Mouse (Mus musculus) effector memory CD4-positive, alpha-beta T cell, adult 5 months (primary cell): ENCODE data around the gene Sfn. TPM values are rescaled to one million over a fixed set of nuclear protein-coding genes. Genes with fewer than 3 reads are reported as not detected.

Source experiments
- polyA plus RNA-seq: library from polyadenylated mRNA; unstranded; fragments of 100-300 nt; shearing (Covaris generic); gene quantifications from one replicate; pipeline ENCODE4 v1.2.1, GENCODE M21; 2017

Gene Sfn
- 26.5 TPM for polyA plus RNA-seq

DNA sequence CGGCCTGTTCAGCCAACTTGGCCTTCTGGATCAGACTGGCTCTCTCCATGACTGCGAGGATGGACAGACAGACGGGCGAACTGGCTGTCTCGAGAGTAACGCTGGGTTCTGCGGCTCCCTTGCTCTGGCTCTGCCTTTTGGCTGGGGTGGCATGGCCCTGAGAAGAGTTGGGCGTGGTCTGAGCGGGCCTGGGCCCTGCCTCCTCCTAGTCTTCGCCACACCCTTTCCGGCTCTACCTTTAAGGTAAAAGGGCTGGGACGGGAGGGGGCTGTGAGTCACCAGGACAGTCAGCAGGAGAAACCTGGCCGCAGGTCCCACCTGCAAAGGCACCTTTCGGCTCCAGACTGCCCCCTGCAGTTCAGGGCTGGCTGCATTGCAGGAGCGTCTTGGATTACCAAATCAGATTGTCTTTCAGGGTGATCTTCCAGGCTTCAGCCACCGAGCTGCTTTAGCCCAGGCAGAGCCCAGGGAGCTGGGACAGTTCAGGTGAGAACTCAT lies at the start of gene Sfn:
Gene Sfn (minus strand): TSS at position 448 of the 498 bp plus-strand sequence.

DNA sequence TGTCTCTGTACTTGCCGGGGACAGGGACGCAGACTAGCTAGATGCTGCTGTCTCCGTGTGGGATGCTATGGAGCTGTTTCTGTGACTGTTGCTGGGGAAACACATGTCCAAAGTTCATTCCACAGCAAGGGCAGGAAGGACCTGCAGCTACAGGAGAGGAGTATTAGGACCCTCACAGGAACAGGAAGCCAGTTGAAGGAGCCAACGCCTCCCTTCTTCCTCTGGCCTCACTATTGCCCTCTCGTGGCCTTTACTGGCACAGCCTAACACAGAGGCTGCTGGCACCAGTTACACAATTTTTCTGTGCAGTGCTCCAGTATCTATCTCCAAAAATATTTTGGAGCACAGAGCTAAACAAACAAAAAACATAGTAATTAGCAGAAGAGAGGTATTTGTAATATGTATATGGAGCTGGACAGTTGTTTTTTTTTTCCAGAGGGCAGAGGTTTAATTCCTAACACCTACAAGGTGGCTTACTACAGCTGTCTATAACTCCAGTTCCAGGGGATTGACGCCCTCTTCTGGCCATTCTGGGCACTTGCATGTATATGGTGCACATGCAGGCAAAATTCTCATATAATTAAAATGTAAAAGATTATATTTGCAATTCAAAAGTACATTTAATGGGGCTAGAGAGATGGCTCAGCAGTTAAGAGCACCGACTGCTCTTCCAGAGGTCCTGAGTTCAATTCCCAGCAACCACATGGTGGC lies 48.2 kb upstream of the Sfn start, which contains the start of gene Zdhhc18:
Gene Zdhhc18 (minus strand): TSS at position 166 of the 711 bp plus-strand sequence.

DNA sequence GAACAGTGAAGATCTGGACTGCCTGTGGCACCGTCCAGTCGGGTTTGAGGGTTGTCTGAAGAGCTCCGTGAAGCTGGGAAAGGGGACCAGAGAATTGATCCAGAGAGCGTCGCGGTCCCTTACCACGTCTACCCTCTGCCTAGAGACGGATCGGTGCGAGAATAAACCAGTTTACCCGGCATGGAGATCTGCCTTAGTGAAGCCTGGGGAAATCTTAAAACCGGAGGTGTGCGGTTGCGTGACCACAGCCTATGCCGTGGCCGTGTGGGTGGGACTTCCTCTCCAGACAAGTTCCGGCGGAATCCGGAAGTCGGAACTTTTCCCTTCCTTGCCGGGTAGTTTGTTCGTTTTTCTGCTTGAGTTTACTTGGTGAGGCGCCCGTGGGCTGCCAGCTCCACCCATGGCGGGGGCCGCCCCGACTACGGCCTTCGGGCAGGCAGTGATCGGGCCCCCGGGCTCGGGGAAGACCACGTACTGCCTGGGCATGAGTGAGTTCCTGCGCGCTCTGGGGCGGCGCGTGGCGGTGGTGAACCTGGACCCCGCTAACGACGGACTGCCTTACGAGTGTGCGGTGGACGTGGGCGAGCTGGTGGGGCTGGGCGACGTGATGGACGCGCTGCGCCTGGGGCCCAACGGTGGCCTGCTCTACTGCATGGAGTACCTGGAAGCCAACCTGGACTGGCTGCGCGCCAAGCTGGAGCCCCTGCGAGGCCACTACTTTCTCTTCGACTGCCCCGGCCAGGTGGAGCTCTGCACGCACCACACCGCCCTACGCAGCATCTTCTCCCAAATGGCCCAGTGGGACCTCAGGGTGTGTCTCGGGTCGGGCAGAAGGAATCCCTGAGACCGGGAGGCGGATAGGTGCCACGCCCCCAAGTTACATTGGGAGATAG lies 17.7 kb downstream of the Sfn start, which contains the start of gene Gpn2:
Gene Gpn2 (plus strand): TSS at position 304 of the 893 bp plus-strand sequence.

DNA sequence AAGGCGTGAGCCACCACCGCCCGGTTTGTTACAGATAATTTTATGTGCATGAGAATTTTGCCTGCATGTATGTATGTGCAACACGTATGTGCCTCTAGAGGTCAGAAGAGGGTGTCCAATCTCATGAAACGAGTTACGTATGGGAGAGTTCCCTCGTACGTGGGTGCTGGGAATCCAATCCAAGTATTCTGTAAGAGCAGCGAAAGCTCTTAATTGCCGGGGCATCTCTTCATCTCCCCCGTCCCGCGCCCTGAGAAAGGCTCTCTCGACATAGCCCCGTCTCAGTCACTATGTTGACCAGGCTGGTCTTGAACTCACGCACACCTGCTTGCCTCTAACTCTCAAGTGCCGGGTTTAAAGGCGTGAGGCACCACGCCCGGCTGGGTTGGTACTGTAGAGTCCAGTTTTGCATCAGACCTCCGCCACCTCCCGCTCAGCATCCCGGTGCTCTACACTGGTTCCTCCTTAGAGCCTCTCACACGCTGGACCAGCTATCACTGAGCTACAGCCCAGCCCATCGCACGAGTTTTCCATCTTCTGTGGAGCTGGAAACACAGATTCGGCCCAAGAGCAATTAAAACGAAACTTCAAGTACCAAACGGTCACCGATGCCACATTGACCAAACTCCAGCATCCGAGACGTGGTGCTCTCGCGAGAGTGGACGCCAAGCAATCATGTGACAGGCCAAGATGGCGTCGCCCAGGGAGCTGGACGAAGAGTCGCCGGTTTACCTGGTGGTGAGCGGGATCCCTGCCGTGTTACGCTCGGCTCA lies 27.7 kb downstream of the Sfn start, which contains the start of gene Gpatch3:
Gene Gpatch3 (plus strand): TSS at position 676 of the 773 bp plus-strand sequence.

DNA sequence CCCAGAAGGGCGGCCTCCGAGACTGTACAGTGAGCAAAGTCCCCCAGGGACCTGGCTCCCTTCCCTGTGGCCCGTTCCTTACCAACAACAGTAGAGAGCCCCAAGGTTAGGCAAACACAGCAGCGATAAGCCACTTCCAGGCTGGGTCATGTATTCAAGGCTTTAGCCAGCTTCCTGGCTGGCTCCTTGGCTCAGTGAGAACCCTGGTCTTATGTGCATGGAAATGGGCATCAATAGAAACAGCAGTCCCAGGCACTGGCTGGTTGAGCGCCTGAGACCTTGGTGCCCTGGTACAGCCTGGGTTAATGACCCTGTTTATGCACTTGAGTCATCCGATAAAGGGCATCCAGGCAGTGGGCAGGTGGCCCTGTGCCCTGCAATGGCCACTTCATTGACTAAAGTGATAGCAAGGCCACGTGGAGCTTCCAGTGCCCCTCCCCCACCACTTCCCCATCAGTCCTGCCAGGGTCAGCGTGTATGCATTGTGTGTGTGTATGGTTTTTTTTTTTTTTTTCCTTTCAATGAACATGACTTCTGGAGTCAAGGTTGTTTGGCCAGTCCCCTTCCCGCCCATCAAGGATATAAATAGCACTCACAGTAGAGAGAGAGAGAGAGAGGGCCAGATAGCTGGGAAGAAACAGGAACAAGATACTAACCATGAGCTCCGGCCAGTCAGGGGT lies 49.1 kb downstream of the Sfn start, which contains the start of gene Nr0b2:
Gene Nr0b2 (plus strand): TSS at position 609 of the 680 bp plus-strand sequence.

Other genes starting within 250 kb of the Sfn start
- 5.6 TPM for gene Wdtc1, start 248.7 kb downstream of the Sfn start, polyA plus RNA-seq
- 17.2 TPM for gene Slc9a1, start 232.5 kb downstream of the Sfn start, polyA plus RNA-seq
- 0.16 TPM for gene Tent5b, start 122.0 kb downstream of the Sfn start, polyA plus RNA-seq
- gene Trnp1, start 103.6 kb downstream of the Sfn start, polyA plus RNA-seq: 0.39 TPM
- not detected for gene Kdf1, start 83.2 kb downstream of the Sfn start, polyA plus RNA-seq
- 107 TPM for gene Nudc, start 56.2 kb downstream of the Sfn start, polyA plus RNA-seq
- not detected for gene Nr0b2, start 48.8 kb downstream of the Sfn start, polyA plus RNA-seq
- gene Gpatch3, start 27.4 kb downstream of the Sfn start, polyA plus RNA-seq: 15.4 TPM
- gene Gpn2, start 17.8 kb downstream of the Sfn start, polyA plus RNA-seq: 8.4 TPM
- gene Zdhhc18, start 48.0 kb upstream of the Sfn start, polyA plus RNA-seq: 277 TPM
- gene Pigv, start 70.5 kb upstream of the Sfn start, polyA plus RNA-seq: 15.3 TPM
- gene Arid1a, start 154.6 kb upstream of the Sfn start, polyA plus RNA-seq: 40.6 TPM